Comparison of ENCODE assay signal across 8 mouse cellular contexts in the genomic region with DNA sequence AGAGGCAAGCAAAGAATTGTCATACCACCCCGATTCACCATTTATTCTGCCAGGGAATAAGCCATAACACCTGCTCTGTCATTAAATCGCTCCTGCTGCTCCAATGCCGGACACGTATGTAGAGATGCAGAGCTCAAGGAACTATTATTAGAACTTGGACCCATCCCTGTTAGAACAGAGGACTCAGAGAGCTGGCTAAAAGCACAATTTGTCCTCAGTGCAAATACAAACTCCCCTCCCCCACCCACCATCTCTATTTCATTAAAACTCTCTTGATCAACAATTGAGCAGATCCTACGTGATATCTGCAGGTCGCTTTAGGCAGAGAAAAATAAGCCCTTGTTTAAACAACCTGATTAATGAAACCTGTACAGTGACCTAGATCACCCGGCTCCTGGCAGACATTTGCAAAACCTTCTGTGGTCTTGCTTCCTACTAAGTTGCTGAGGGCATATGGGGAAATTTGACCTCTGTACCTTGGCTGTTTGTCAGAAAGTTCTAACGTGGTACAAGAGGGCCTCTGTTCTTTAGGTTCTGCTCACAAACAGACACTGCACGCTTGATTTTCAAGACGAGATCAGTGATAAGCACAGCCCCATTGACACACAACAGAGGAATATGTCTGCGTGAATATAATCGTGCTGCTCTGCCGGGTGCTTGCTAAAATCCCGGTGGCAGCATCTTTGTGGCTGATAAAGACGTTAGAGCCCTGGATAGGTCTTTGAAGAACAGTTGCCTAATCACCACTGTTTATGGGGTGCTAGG. TPM values are rescaled to one million over a fixed set of nuclear protein-coding genes. Genes with fewer than 3 reads are reported as not detected.
DNase-seq lines count a peak whose midpoint lies in the region; ATAC-seq lines count a peak whose summit lies in the region.

No protein-coding gene starts in this region.

- no peaks in the 10 kb centered on the region for H3K27me3 ChIP-seq in forebrain, embryonic 15.5 days
- H3K27me3 ChIP-seq in intestine, embryonic 14.5 days (replicated peaks; ENCODE audit: control insufficient read depth, insufficient read depth, low read length): no peaks in the 10 kb centered on the region
- H3K27me3 ChIP-seq in liver, embryonic 16.5 days (ENCODE audit: control insufficient read depth, insufficient read depth, low read depth, low read length): no peaks in the 10 kb centered on the region
- no peaks in the 10 kb centered on the region for H3K27me3 ChIP-seq in neural tube, embryonic 14.5 days (ENCODE audit: control insufficient read depth, insufficient read depth, low read length)

- peaks cover 30% of the 10 kb centered on the region for H3K4me1 ChIP-seq in forebrain, embryonic 15.5 days
- H3K4me1 ChIP-seq in intestine, embryonic 14.5 days (replicated peaks; ENCODE audit: control insufficient read depth, insufficient read depth, low read length): peaks cover 29% of the 10 kb centered on the region
- H3K4me1 ChIP-seq in liver, embryonic 16.5 days (ENCODE audit: control insufficient read depth, low read depth, low read length): peaks cover 17% of the 10 kb centered on the region
- peaks cover 21% of the 10 kb centered on the region; the same call in 1 of the 2 replicates for H3K4me1 ChIP-seq in neural tube, embryonic 14.5 days (ENCODE audit: control insufficient read depth, insufficient read depth, low read length)

- H3K9me3 ChIP-seq in forebrain, embryonic 15.5 days: no peaks in the 10 kb centered on the region
- H3K9me3 ChIP-seq in intestine, embryonic 14.5 days (ENCODE audit: control insufficient read depth, low read length): no peaks in the 10 kb centered on the region
- H3K9me3 ChIP-seq in liver, embryonic 16.5 days (replicated peaks; ENCODE audit: control insufficient read depth, low read length): no peaks in the 10 kb centered on the region
- H3K9me3 ChIP-seq in neural tube, embryonic 14.5 days (ENCODE audit: control insufficient read depth, low read length): no peaks in the 10 kb centered on the region

- peak overlapping the region; percentile 41 for H3K27ac ChIP-seq in forebrain, embryonic 15.5 days (replicated peaks)
- H3K27ac ChIP-seq in intestine, embryonic 14.5 days (ENCODE audit: low read depth): no peak overlapping the region; the same call in 1 of the 2 replicates
- H3K27ac ChIP-seq in liver, embryonic 16.5 days (ENCODE audit: low read length): peak overlapping the region; percentile 80
- peak overlapping the region; percentile 16; the same call in 1 of the 2 replicates for H3K27ac ChIP-seq in neural tube, embryonic 14.5 days (ENCODE audit: low read depth, low read length)

- H3K4me2 ChIP-seq in forebrain, embryonic 15.5 days (replicated peaks): peak overlapping the region; percentile 68
- peak overlapping the region; percentile 95 for H3K4me2 ChIP-seq in intestine, embryonic 14.5 days (ENCODE audit: low read length)
- peak overlapping the region; percentile 54 for H3K4me2 ChIP-seq in liver, embryonic 16.5 days (ENCODE audit: low read depth, low read length)
- H3K4me2 ChIP-seq in neural tube, embryonic 14.5 days (ENCODE audit: low read depth, low read length): peak overlapping the region; percentile 62

- no peaks in the 10 kb centered on the region for H3K36me3 ChIP-seq in forebrain, embryonic 15.5 days
- peaks cover 9% of the 10 kb centered on the region; the same call in 1 of the 2 replicates for H3K36me3 ChIP-seq in intestine, embryonic 14.5 days (ENCODE audit: control insufficient read depth, insufficient read depth, low read length)
- no peaks in the 10 kb centered on the region for H3K36me3 ChIP-seq in liver, embryonic 16.5 days (ENCODE audit: control insufficient read depth, insufficient read depth)
- no peaks in the 10 kb centered on the region for H3K36me3 ChIP-seq in neural tube, embryonic 14.5 days (ENCODE audit: control insufficient read depth, insufficient read depth, low read length)

- peak; percentile 24 to 43 for DNase-seq in right cerebral cortex, adult 2 months (ENCODE audit: low spot score in 2 of 2)
- no peak for DNase-seq in right cerebral cortex, adult 18-20 months
- DNase-seq in cerebellum, adult 18-20 months: peak; percentile 49 to 62
- peak; percentile 78 for DNase-seq in intestine, embryonic 14.5 days (ENCODE audit: low spot score)
- DNase-seq in thymus, postnatal 10 days (ENCODE audit: low spot score in 2 of 2): no peak

- H3K9ac ChIP-seq in forebrain, embryonic 15.5 days (replicated peaks): peak overlapping the region; percentile 5; the same call in 1 of the 2 replicates
- H3K9ac ChIP-seq in intestine, embryonic 14.5 days (ENCODE audit: low read length): no peak overlapping the region
- no peak overlapping the region for H3K9ac ChIP-seq in liver, embryonic 16.5 days (ENCODE audit: low read depth, low read length)
- peak overlapping the region; percentile 4; the same call in 1 of the 2 replicates for H3K9ac ChIP-seq in neural tube, embryonic 14.5 days (replicated peaks; ENCODE audit: low read depth, low read length)

- peak overlapping the region; percentile 82 for H3K4me3 ChIP-seq in forebrain, embryonic 15.5 days
- no peak overlapping the region for H3K4me3 ChIP-seq in intestine, embryonic 14.5 days (ENCODE audit: low read depth, low read length)
- peak overlapping the region; percentile 8 for H3K4me3 ChIP-seq in liver, embryonic 16.5 days (ENCODE audit: low read depth, low read length)
- peak overlapping the region; percentile 94; the same call in 1 of the 2 replicates for H3K4me3 ChIP-seq in neural tube, embryonic 14.5 days (ENCODE audit: low read depth, low read length)

- WGBS in forebrain, embryonic 15.5 days: 18% methylated on average over 15 of the region's 15 CpGs
- 16% methylated on average over 15 of the region's 15 CpGs for WGBS in intestine, embryonic 14.5 days
- WGBS in liver, embryonic 16.5 days (ENCODE audit: insufficient replicate concordance): 21% methylated on average over 15 of the region's 15 CpGs
- 12% methylated on average over 15 of the region's 15 CpGs for WGBS in neural tube, embryonic 14.5 days

- no peak for ATAC-seq in forebrain, embryonic 15.5 days (replicated peaks)
- ATAC-seq in intestine, embryonic 14.5 days (replicated peaks; ENCODE audit: low FRiP score, low TSS enrichment, low read depth): no peak
- ATAC-seq in liver, embryonic 16.5 days (ENCODE audit: low read depth): peak; percentile 5; the same call in 1 of the 2 replicates
- ATAC-seq in neural tube, embryonic 14.5 days (ENCODE audit: low read depth): no peak

RNA-seq across cellular contexts. Expression of gene Cited2, which starts 4.3 kb away (rescaled TPM):
- 69.2 and 72.1 TPM in 2 replicates for polyA plus RNA-seq in forebrain, embryonic 15.5 days (2015; fragmentation: Nextera tagmentation; extraction: Ambion mirVana)
- 45.2 and 48.7 TPM in 2 replicates for polyA plus RNA-seq in intestine, embryonic 14.5 days (2014; fragmentation: Nextera tagmentation; extraction: Ambion mirVana)
- 14.5 and 19.4 TPM in 2 replicates for polyA plus RNA-seq in liver, embryonic 16.5 days (2015; fragmentation: Nextera tagmentation; extraction: Ambion mirVana)
- 75.1 and 89.7 TPM in 2 replicates for polyA plus RNA-seq in neural tube, embryonic 14.5 days (2014; fragmentation: Nextera tagmentation; extraction: Ambion mirVana)

Comparison
In these comparisons a context has a peak if more than half of its experiments do, and no peak if none do; other contexts are left out.
1. DNase-seq: peak in right cerebral cortex, adult 2 months (2 of 2), cerebellum, adult 18-20 months (2 of 2) and intestine, embryonic 14.5 days (single experiment); none in right cerebral cortex, adult 18-20 months (single experiment) and thymus, postnatal 10 days (0 of 2).
2. H3K9ac ChIP-seq: peak in forebrain, embryonic 15.5 days (single experiment) and neural tube, embryonic 14.5 days (single experiment); none in intestine, embryonic 14.5 days (single experiment) and liver, embryonic 16.5 days (single experiment).
3. Peak in every context shown above with its lines, with median percentiles within 50 percentile points of each other: H3K4me2 ChIP-seq.